Mouse (Mus musculus): ENCODE data around the gene Urgcp.

DNA sequence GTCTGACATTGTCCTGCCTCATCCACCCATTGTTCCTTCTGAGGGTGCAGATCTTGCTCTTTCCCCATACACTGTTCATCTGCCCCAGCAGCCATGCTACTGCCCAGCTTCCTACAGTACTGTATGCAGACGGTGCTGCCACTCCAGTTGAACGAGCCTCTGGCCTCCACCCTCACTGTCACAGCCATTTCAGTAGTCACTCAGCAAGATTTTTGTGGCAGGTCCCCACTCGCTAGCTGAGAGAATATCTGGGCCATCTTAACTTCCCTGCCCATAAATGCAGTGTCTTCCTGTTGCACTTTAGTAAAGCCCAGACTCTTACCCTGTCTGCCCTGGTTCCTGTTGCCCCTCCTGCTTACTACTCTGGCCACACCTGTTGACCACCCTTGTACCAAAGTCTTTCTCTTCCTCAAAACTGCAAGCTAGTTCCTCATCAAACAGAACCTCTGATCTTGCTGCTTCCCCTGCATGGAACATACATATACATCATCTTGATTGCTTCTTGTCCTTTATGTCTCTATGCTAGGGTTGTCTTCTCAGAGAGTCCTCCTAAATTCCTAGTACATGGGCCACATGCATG lies 27.7 kb upstream of the Urgcp start:
- TF ChIP-seq POLR2A (IDR thresholded peaks at IDR 0.05; ENCODE audit: insufficient read length, low read depth), result no peak
- no peak for TF ChIP-seq REST (IDR thresholded peaks at IDR 0.05; ENCODE audit: insufficient read depth, insufficient read length)
- TF ChIP-seq E2F4 (IDR thresholded peaks at IDR 0.05; ENCODE audit: insufficient read depth), result no peak
- no peak for TF ChIP-seq USF1 (IDR thresholded peaks at IDR 0.05; ENCODE audit: low read depth)
- TF ChIP-seq MAX (IDR thresholded peaks at IDR 0.05; ENCODE audit: low read depth), result no peak
- no peak for TF ChIP-seq POLR2AphosphoS2 (IDR thresholded peaks at IDR 0.05; ENCODE audit: insufficient read length, low read depth)
- TF ChIP-seq TCF12 (IDR thresholded peaks at IDR 0.05; ENCODE audit: insufficient read depth, poor library complexity, severe bottlenecking), result no peak
- no peak for TF ChIP-seq SRF (IDR thresholded peaks at IDR 0.05; ENCODE audit: control insufficient read depth, insufficient read length, low read depth)
- TF ChIP-seq CEBPB (IDR thresholded peaks at IDR 0.05; ENCODE audit: insufficient read depth, poor library complexity, severe bottlenecking), result no peak
- no peak for TF ChIP-seq MYOG (IDR thresholded peaks at IDR 0.05; ENCODE audit: control insufficient read depth in 1 of 3, insufficient read depth in 1 of 3, insufficient read length in 2 of 3, low read depth in 2 of 3)
- no peak for TF ChIP-seq MYOD1 (IDR thresholded peaks at IDR 0.05; ENCODE audit: control insufficient read depth in 1 of 3, insufficient read length in 2 of 3, low read depth in 2 of 3)
